Mouse (Mus musculus) cerebellum, adult 2 months (tissue): ENCODE results near the gene Tmbim4.

Experiments used
- CTCF ChIP-seq: fragments of 200-500 bp; IDR thresholded peaks from 2 replicates; pipeline ENCODE4 v1.5.1; 2011; ENCODE audit warnings: low read depth, mild to moderate bottlenecking, control low read depth, low read length, moderate library complexity, borderline replicate concordance; ENCODE audit not compliant: insufficient read depth
- POLR2A ChIP-seq: fragments of 200-500 bp; IDR thresholded peaks from 2 replicates; pipeline ENCODE4 v1.6.1; 2011; ENCODE audit warnings: low read length, control low read depth, borderline replicate concordance; ENCODE audit not compliant: insufficient read depth

DNA sequence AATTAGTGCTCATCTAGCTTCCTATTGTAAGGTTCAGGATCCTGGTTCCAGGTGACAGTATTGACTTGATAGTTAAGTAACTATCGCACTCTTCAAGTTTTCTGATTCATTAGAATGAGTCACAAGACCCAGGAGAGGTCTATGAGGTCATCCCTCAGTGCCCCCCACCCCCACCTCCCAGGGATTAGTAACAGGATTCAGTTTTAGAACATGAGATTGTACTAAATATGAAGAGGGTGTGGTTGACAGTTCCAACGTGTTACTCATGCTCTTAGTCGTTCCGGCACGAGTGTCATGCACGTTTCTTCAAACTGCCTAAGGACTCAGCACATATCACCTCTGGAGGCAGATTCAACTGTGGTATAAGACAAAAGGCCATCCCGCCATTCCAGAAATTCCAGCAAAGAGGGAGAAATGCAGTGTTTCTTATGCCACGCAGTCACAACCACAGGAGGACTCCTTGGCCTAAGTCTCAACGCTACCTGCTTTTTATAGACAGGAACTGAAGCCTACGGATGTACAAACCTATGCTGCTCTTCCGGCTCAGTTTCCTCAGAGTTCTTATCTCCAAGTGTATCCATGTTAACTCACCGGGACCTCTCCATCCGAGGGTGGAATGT, 3.3 kb downstream of the Tmbim4 start:
- TF ChIP-seq CTCF, result no peak
- TF ChIP-seq POLR2A, result no peak
